Mouse (Mus musculus): ENCODE results near the gene Arpc5. TPM values are rescaled to one million over a fixed set of nuclear protein-coding genes. Genes with fewer than 3 reads are reported as not detected.

Arpc5 gene
- 321 to 382 TPM (median 369 TPM) in 3 replicates for total RNA-seq (2017)

DNA sequence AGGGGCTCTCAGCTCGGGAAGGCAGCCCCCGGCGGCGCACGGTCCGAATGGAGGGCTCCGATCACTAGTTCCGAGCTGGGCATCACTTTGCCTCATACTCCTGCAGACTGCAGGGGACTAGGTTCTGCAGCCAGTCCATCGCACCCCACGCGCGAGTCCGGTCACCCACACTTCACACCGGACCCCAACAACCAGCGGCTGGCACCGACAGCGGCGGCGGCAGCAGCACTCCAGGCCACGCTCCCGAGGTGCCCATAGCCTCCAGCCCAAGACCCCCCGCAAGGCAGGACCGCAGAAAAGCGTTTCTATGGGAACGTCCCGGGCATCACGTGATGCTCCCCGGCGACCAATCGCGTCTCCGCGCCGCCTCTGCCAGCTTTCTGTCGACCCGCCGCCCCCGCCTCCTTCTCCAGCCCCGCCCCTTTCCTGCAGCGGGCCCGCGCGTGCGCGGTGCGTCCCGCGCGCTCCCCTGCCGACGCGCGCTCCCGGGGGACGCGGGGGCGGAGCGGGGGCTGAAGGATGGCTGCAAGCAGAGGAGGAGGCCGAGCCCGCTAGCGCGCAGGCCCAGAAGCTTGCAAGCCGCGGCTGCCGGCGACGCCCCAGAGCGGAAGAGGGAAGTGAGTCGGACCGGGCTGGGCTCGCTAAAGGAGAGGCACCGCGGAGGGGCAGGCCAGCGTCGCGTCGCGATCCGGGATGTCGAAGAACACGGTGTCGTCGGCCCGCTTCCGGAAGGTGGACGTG, at the start of gene Arpc5, which contains the start of gene Rgl1:
Gene Arpc5 (plus strand): TSS at position 511 of the 741 bp plus-strand sequence.
Gene Rgl1 (minus strand): TSS at position 320 of the 741 bp plus-strand sequence.
- peak; percentile 66 for ATAC-seq (replicated peaks; ENCODE audit: insufficient number of reproducible peaks, low FRiP score, low TSS enrichment, poor library complexity, severe bottlenecking)

DNA sequence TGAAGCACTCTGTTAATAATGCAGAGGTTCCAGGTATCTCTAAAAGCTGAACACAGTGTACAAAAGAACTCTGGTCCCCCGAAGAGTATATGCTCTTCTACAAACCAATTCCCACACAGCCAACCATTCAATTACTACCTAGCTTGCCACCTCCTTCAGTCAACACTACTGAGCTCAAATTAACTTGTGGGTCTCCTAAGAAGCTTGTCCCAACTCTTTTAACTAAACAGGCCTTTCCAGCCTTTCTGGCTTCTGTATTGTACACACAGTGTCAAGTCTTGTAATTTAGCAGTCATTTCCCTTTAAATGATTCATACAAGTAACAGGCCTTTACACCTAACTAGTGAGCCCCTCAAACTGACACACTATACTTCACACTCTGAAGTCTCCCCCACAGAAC, 49.0 kb upstream of the Arpc5 start:
- ATAC-seq (replicated peaks; ENCODE audit: insufficient number of reproducible peaks, low FRiP score, low TSS enrichment, poor library complexity, severe bottlenecking): no peak

DNA sequence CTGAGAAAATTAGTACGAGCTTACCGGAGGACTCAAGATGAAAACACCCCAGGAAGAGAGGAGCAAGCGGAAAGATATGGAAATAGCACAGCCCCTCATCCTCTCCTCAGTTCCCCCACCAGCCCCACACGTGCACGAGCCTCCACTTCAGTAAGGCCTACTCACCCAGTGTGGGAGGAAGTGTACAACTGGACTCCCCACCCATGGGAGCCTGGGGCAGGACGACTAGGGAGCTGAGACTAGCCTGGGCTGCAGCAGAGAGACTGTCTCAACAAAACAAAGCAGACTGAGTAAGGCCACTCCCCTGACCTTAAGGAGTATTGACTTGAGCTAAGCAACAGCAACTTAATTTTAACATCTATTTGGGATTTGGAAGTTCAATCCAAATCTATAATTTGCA, 48.1 kb upstream of the Arpc5 start:
- no peak for ATAC-seq (replicated peaks; ENCODE audit: insufficient number of reproducible peaks, low FRiP score, low TSS enrichment, poor library complexity, severe bottlenecking)

DNA sequence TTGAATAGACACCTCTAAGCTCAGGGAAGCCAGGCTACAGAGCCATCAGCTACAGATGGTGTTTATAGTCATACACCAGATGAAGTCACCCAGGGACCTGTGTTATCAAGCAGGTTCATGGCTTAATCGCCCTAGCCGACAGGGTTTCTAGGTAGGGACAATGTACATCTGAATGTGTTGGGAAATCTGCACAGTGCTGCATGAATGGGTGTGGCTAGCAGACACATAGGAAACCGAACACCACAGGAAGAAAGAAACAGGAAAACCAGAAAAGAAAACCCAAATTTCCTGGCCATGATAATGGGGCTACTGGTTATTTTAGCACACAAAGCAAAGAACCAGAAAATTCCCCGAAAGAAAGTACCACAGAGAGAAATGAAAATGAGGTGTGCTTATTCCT, 45.4 kb upstream of the Arpc5 start:
- ATAC-seq (replicated peaks; ENCODE audit: insufficient number of reproducible peaks, low FRiP score, low TSS enrichment, poor library complexity, severe bottlenecking): no peak

DNA sequence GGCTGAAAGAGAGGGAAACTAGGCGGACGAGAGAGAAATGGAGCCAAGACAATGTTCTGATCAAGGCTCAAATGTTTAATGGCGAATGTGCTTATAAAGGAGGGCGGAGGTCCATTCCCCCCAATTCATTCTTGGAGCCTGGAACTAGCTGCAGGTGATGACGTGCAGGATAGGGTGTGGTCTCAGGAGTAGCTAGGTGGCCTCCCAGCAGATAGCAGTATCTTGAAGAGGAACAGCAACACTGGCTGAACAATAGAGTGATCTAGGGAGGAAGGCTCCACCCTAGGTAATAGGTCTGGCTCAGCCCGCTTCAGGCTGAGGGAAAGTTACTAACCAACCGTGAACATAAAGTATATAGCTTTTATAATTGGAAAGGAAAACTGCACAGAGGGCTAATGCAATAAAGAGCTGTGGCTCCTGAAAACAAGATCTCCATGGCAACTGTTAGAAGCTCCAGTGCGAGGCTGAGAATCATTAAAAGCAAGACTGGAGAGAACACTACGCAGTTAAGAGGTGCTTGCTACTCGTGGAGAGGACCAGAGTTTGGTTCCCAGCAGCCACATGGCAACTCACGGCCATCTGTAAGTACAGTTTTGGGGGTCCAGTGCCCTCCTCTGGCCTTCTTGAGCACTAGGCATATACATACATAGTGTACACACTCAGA, 44.7 kb upstream of the Arpc5 start:
- ATAC-seq (replicated peaks; ENCODE audit: insufficient number of reproducible peaks, low FRiP score, low TSS enrichment, poor library complexity, severe bottlenecking): no peak

DNA sequence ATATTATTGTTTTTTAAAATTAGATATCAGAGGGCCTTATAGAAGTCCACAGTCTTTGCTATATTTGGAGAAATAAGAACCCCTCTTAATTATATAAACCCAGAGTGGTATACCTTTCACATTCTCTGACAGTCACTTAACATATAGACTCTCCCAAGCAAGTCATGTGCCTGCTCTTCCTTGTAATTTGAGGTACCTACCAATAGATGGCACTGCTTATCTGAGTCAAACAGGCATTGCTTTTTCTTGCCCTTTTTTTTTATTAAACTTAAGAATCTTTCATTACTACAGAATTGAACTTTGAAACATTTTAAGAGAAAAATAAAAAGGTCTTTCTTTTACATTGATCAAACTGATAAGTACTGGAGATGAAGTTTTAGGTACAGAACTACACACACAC, 42.1 kb upstream of the Arpc5 start:
- ATAC-seq (replicated peaks; ENCODE audit: insufficient number of reproducible peaks, low FRiP score, low TSS enrichment, poor library complexity, severe bottlenecking): no peak

DNA sequence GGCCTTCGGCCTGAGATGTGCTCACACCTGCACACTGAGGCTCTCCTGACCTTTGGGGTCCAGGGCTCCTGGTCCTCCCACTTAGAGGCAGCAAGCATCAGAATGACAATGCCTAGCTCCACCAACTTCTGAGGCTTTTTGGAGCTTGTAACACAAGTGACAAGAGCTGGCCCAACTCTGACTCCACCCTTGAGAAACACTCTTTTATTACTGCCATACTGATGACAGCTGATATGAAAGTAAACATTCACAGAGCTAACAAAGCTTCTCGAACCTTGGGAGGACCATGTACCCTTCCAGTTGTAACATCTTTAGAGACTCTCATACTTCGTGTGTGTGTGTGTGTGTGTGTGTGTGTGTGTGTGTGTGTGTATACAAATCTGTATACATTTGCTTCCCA, 40.2 kb upstream of the Arpc5 start:
- no peak for ATAC-seq (replicated peaks; ENCODE audit: insufficient number of reproducible peaks, low FRiP score, low TSS enrichment, poor library complexity, severe bottlenecking)

DNA sequence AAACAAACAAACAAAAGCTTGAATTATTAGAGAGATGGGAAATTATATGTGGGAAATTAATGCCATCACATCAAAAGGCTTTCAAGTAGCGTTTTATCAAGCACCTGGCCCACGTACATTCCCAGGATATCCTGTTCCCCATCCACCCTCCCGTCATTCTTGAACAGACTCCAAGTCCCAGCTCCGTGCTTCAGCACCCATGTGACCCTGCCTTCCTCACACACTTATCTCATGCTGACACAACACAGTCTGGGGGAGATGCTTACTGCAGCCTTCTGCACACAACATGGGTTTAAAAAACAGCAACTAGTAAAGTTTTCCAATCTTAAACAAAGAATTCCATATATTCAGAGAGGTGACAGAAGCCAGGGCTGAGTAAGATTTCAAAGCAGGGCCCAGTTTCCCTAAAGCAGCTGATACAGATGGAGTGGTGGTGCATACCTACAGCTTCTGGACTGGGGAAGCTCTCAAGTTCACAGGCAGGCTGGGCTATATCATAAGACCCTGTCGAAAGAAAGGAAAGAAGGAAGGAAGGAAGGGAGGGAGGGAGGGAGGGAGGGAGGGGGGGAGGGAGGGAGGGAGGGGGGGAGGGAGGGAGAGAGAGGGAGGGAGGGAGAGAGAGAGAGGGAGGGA, 38.6 kb upstream of the Arpc5 start:
- no peak for ATAC-seq (replicated peaks; ENCODE audit: insufficient number of reproducible peaks, low FRiP score, low TSS enrichment, poor library complexity, severe bottlenecking)

DNA sequence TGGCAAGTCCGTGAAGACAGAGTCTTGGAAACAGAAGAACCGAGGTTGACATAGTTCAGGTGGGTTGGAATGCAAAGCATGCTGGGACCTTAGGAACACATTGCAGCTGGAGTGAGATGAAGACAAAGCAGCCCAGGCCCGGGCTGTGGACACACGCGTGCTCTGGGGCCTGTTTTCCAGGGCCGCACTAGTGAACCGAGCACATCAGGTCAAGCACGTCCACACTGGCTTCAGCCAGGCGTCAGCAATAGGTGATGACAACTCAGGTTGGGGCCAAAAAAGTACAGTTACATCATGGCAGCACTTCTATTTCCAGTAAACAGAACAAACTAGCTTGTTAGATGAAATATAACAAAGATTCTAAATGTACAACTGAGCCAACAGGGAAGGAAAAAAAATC, 27.5 kb upstream of the Arpc5 start:
- no peak for ATAC-seq (replicated peaks; ENCODE audit: insufficient number of reproducible peaks, low FRiP score, low TSS enrichment, poor library complexity, severe bottlenecking)

DNA sequence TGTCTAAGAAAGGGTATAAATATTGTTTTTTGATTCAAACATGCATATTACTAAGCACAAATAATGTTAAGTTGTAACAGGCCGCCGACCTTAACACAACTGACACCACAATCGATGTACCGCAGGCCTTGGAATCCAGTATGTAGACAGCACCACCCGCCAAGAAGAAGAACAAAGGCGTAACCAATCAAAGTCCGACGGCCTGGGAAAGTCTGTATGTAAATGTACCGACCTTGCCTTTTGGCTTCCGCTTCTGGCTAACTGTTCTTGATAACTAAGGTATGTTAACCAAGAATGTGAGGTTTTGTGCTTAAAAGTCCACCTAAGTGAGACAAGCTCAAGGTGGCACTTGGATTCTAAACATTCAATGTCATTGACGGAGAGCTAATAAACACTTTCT, 27.0 kb upstream of the Arpc5 start:
- ATAC-seq (replicated peaks; ENCODE audit: insufficient number of reproducible peaks, low FRiP score, low TSS enrichment, poor library complexity, severe bottlenecking): no peak

DNA sequence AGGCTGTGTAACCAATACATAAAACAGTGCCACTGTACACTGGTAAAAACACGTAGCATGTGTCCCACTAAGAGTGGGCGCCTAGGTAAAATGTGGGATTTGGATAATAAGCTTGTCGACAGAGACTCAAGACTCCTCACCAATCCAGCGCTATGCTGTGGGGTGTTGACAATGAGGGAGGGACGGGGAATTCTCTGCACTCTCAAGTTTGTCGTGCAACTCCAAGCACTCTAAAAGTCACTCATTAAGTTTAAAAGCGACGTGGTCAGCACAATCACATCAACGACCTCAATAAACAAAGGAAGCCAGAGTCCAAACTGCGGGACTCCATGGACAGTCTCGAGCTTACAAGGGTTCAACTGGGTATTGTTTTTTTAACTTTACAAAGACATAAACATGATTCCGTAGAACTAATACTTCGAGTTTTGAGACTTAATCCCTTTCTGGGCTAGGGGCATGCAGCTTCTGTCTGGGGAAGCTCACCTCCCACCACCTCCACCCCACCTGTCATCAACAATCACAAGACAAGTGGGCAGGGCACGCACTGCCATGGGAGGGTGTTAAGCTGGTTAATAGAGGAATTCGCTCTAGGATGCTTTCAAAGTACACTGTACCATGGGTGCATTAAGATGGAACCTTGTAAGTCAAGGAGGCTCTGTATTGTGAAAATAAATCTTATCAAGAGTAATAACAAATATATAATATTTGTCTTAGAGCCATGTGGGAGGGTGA, 23.1 kb upstream of the Arpc5 start:
- no peak for ATAC-seq (replicated peaks; ENCODE audit: insufficient number of reproducible peaks, low FRiP score, low TSS enrichment, poor library complexity, severe bottlenecking)

DNA sequence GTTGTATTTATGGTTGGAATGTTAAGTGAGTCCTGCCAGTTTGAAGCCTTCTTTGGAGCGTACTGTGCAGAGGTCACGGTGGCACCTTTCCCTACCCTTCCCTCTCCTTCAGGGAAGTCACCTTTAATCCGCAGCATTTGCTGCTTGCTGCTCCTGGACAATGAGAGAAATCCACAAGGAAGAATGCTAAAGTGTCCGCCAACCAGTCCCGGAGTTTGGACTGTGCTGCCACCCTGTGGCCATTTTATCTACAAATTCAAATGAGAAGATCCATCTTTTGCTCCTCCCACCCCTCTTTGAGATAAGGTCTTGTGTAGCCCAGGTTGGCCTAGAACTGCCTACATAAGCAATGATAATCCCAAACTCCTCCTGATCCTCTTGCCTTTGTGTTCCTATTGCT, 19.9 kb upstream of the Arpc5 start:
- peak; percentile 79 for ATAC-seq (replicated peaks; ENCODE audit: insufficient number of reproducible peaks, low FRiP score, low TSS enrichment, poor library complexity, severe bottlenecking)

DNA sequence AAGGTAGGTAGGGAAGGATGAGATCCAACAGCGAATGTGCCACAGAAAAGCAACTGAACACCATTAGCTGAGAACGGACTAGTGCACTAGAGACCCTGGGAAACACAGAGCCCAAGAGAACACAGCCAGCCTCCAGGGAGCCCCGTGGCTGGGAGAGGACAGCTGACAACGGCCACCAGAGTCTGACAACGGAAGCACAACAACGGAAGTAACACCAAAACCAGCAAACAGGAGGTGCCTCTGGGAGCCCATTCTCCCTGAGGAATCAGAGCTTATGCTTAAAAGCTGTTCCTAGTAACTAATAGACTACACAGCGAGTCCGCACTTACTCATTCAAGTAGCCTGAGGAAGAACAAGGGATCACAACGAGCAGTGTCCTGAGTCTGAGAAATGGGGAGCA, 17.1 kb upstream of the Arpc5 start:
- no peak for ATAC-seq (replicated peaks; ENCODE audit: insufficient number of reproducible peaks, low FRiP score, low TSS enrichment, poor library complexity, severe bottlenecking)

DNA sequence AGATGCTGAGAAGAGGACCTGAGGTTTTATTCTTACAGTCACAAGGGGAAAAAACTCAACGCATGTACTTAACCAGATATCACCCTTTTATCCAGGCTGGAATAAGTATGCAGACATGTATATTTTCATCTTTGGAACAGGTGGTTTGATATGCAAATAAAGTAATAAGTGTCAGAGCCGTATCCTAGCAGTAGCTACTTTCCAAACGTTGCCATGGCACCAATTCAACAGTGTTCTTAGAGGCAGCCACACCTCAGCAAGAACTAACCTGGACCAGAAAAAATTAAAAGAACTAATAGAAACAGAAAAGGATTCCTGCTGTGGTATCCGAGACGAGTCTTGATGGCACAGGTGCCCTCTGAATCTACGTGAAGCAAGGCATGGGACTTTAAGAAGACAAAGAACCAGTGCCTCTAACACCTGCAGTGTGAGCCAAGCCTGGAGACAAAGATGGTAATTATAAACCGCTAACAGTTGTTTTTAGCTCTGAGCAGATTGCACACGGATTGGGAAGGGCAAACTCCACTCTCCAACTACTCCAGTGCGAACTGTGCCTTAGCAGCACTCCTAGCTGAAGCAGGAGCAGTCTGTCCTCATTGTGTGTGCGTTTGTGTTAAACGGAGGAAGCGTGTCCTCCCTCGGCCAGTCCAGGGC, 15.9 kb upstream of the Arpc5 start, which contains the start of gene Apobec4:
Gene Apobec4 (plus strand): TSS at position 240 of the 654 bp plus-strand sequence.
- ATAC-seq (replicated peaks; ENCODE audit: insufficient number of reproducible peaks, low FRiP score, low TSS enrichment, poor library complexity, severe bottlenecking): no peak

DNA sequence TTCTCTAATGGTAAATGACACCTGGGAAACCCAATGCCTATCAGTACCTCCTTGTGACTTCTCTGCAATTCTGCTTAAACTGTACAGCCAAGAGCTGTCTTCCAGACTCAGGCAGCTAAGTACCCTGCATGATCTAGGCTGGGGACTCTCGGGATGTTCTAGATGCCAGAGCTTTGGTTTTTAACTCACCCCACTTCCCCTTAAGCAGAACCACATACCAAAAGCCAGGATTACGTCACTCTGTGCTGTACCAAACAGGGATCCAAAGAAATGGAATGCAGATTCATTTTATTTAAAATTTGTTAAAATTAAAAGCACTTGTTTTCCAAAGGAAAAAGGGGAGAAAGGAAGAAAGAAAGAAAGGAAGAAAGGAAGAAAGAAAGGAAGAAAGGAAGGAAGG, 4.6 kb upstream of the Arpc5 start:
- no peak for ATAC-seq (replicated peaks; ENCODE audit: insufficient number of reproducible peaks, low FRiP score, low TSS enrichment, poor library complexity, severe bottlenecking)

DNA sequence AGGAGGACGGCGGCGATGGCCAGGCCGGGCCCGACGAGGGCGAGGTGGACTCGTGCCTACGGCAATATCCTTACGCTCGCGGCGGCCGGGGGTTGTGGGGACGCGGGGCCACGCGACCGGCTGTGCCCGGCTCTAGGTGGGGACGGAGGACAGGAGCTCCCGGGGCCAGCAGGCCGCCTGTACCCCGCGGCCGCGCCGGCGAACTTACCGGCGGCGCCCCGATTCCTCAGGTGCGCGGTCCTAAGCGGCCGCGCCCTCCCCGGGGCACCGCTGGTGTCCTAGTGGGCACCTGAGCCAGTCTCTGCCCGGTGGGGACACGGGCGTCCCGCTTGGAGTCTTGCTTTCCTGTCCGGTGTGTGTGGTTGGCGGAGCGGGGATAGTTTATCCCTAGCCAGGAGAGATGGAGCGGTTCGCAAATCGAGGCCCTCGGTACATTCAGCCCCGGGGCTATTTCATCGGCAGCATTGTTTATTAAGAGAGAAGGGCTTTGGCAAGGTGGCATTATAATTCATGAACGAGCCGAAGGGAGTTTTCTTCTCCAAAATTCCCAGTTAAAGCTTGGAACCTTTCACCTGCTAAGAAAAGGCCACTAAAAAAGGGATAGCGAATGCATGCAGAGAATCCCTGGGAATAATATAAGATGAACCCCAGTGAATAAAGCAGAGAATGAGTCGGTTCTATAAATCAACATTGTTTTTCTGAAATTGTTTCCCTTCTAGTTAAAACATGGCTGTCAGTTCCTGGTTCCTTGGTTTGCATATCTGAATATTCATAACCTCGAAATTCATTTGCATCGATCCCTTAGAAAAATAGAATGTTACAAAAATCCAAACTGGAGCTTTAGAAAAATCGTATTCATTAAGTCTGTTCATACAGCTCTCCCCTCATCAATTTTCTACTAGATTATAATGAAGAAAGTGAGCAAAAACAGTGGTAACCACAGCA, 734 bp downstream of the Arpc5 start:
- no peak for ATAC-seq (replicated peaks; ENCODE audit: insufficient number of reproducible peaks, low FRiP score, low TSS enrichment, poor library complexity, severe bottlenecking)

DNA sequence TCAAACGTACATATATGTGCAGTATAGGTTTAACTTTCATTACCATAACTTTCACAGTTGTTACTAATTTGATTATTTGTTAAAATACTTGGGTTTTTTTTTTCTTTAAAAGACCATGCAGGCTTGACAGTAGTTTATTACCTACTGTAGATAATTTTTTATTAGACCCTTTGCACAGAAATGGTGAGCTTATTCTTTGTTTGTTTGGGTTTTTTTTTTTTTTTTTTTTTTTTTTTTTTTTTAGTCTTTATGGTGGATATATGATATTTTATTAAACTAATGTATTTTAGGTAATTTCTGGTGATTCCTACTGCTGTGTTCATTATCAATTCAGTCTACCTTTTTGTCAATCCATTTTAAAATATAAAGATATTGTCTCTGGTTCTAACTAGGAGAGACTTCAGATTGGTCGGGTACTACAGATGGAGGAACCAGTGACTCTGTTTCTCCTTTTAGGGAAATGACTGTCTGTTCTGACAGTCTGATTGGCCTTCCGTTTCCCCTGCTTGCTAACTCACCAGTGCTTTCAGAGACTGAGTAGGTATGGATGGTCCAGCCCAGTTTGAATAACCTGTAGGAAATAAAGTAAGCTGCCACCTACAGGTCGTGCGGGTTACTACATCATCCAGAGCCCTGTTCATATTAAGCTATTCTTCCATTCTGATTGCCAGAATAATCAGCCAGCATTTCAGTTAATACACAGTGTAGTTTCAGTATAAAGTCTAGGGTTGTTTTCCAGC, 1.6 kb downstream of the Arpc5 start:
- peak; percentile 70 for ATAC-seq (replicated peaks; ENCODE audit: insufficient number of reproducible peaks, low FRiP score, low TSS enrichment, poor library complexity, severe bottlenecking)
